Mouse (Mus musculus): Measurements from ENCODE around the gene Mink1.
A peak's percentile ranks its signal among the peaks of the same experiment; 100 is the strongest.

Gene Mink1

GRCm38 (mm10) chr11:70562287-70562994 lies at the start of gene Mink1:
Gene Mink1, plus strand, starts transcription at chr11:70562881.
- TF ChIP-seq GATA4 (IDR thresholded peaks at IDR 0.05; ENCODE audit: insufficient replicate concordance, low read length) = no peak

DNA sequence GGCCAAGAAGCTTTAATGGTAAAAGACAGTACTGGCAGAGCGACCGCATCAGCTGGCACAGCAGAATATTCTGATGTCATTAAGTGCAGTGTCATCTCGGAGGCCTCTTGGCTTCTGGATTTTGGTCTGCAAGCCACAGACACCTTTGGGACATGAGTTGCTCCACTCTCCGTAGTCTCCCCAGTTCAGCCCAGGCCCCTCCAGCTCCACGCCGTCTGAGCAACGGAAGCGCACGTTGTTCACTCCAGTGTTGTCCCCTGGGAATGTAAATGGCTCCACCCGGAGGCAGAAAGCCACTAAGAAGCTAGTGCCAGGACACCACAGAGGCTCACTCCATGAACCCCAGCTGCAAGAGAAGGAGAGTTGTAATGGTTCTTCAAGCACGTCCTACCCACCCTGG lies 49.2 kb upstream of the Mink1 start:
- no peak for TF ChIP-seq GATA4 (IDR thresholded peaks at IDR 0.05; ENCODE audit: insufficient replicate concordance, low read length)

DNA sequence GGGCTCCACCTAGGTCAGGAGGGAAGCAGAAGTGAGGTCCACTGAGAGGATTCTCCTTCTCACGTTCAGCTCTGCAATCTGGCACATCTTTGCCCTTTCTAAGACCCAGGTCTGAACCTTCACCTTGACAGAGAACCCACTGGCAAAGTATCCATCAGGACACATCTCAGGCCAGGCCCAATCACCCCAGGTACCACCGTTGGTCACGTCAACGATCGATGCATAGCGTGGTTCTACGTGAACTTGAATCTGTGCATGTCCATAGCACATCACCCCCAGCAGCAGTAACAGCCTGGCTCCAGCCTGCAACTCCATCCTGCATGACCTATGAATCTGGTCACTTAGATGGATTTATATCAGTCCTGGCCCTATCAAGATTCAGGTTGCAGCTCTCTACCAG lies 48.4 kb upstream of the Mink1 start, which contains the start of gene Vmo1:
TSS of gene Vmo1 (minus strand) at position 329 of the 400 bp plus-strand sequence.
- TF ChIP-seq GATA4 (IDR thresholded peaks at IDR 0.05; ENCODE audit: insufficient replicate concordance, low read length) = no peak

DNA sequence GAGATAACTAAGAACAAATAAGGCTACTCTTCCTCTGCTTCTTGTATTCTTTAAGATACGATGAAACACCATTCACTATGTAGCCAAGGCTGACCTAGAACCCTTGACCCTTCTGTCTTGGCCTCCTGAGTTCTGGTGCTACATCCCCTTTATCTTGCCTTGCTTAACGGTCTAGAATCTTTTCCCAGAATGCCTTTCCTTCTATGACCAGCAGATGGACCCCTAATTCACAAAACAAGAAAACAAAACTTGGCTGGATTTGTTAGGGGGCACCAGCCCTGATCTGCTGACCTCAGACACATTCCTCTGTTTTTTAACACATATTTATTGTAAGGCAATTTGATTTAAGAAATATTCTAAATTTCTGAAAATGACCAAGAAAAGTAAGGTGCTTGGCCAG lies 46.3 kb upstream of the Mink1 start:
- no peak for TF ChIP-seq GATA4 (IDR thresholded peaks at IDR 0.05; ENCODE audit: insufficient replicate concordance, low read length)

DNA sequence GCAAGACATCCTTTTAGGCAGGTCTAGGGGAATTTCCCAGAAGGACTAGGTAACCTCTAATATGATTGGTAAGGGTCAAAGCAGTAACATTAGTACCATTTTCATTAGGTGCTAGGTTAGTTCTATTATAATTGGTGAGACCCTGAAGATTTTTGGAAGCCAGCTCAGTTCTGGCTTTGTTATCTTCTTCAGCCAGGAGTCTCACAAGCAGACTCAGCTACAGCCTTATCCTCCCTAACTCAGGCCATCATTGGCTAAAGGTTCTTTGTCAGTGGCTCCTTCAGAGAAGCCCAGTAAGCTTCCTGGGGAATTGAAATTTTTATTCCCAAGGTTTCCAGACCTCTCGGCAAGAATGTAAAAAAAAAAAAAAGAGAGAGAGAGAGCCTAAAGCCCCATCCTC lies 44.2 kb upstream of the Mink1 start:
- no peak for TF ChIP-seq GATA4 (IDR thresholded peaks at IDR 0.05; ENCODE audit: insufficient replicate concordance, low read length)

GRCm38 (mm10) chr11:70518923-70519322 lies 43.8 kb upstream of the Mink1 start, which contains the start of gene Gltpd2:
Gene Gltpd2, plus strand, starts transcription at chr11:70519196.
- peak; percentile 33; the same call in 1 of the 2 replicates for TF ChIP-seq GATA4 (IDR thresholded peaks at IDR 0.05; ENCODE audit: insufficient replicate concordance, low read length)

GRCm38 (mm10) chr11:70520178-70520769 lies 42.4 kb upstream of the Mink1 start:
- TF ChIP-seq GATA4 (IDR thresholded peaks at IDR 0.05; ENCODE audit: insufficient replicate concordance, low read length) = no peak

- peak; percentile 34; the same call in 1 of the 2 replicates for TF ChIP-seq GATA4 (IDR thresholded peaks at IDR 0.05; ENCODE audit: insufficient replicate concordance, low read length)
Observed at GRCm38 (mm10) chr11:70524782-70525181, 37.9 kb upstream of the Mink1 start.

DNA sequence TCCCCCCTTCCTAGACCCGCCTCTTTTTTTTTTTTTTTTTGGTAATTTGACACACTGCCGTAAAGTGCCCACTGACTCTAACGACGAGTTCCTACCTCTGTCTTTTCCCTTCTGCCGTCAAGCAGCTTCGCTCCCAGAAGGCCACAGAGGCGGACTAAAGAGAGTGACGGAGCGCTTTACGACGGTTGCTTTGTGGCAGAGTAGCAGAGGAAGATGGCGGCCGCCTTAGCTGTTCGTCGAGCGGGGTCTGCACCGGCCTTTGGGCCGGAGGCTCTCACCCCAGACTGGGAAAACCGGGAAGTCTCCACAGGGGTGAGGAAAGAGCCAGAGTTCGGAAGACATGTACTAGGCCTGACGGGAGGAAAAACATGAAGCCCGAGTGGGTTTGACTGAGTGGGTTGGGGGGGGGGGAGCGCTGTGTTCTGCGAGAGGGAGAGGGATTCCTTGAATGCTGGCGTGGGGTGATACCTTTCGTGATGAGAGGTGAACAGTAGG lies 37.5 kb upstream of the Mink1 start, which contains the start of gene Psmb6:
TSS of gene Psmb6 (plus strand) at position 184 of the 495 bp plus-strand sequence.
- no peak for TF ChIP-seq GATA4 (IDR thresholded peaks at IDR 0.05; ENCODE audit: insufficient replicate concordance, low read length)

- TF ChIP-seq GATA4 (IDR thresholded peaks at IDR 0.05; ENCODE audit: insufficient replicate concordance, low read length) = no peak
Observed at GRCm38 (mm10) chr11:70525726-70526125, 37.0 kb upstream of the Mink1 start.

DNA sequence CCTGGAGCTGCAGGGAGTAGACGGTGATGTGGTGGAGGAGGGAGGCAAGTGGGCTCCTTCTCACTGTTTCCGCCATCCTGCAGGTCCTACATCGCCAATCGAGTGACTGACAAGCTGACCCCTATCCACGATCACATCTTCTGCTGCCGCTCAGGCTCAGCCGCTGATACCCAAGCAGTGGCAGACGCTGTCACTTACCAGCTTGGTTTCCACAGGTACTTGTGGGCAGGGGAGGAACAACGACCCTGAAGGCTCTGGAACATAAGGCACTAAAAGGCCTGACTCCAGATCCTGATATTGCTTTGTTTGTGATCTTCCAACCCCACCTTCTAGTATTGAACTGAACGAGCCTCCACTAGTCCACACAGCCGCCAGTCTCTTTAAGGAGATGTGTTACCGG lies 36.5 kb upstream of the Mink1 start:
- TF ChIP-seq GATA4 (IDR thresholded peaks at IDR 0.05; ENCODE audit: insufficient replicate concordance, low read length) = no peak

DNA sequence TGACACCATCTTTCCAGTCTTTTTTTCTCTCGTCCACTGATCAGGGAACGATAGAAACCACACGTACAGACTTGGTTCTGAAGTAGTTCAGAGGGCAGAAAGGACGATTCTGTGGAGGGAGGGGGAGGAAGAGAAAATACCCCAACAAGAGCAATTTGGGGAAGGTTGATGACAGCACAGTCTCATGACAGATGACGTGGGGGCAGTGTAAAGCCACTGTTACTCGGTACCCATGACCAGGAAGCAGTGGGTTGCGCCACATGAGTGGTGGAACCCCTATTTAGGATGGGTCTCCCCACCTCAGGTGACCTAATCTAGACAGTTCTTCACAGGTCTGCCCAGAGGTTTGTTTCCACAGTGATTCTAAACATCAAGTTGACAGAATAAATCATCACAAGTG lies 34.1 kb upstream of the Mink1 start:
- TF ChIP-seq GATA4 (IDR thresholded peaks at IDR 0.05; ENCODE audit: insufficient replicate concordance, low read length) = no peak

DNA sequence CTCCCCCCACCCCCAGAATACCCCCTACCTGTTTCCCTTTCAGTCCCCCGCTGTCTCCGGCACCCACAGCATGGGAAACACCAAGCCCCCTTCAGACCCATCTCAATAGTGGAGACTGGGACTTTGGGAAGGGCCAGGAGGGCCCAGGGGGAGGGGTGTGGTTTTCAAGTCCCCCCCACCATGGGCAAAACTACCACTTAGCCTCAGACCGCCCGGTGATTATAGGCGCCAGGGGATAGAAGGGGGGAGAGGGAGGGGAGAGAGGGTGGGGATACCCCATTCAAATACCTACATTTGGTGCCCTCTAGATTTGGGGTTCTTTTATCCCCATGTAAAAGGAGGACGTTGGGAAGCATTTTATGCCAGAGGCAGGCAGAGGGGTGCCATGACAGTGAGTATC lies 29.8 kb upstream of the Mink1 start, which contains the start of gene Gm40193:
TSS of gene Gm40193 (minus strand) at position 101 of the 400 bp plus-strand sequence.
- no peak for TF ChIP-seq GATA4 (IDR thresholded peaks at IDR 0.05; ENCODE audit: insufficient replicate concordance, low read length)

GRCm38 (mm10) chr11:70539423-70539822 lies 23.3 kb upstream of the Mink1 start:
- TF ChIP-seq GATA4 (IDR thresholded peaks at IDR 0.05; ENCODE audit: insufficient replicate concordance, low read length) = no peak

GRCm38 (mm10) chr11:70539877-70540587 lies 22.6 kb upstream of the Mink1 start, which contains the start of gene Pld2:
Gene Pld2, plus strand, starts transcription at chr11:70540064.
- TF ChIP-seq GATA4 (IDR thresholded peaks at IDR 0.05; ENCODE audit: insufficient replicate concordance, low read length) = no peak

Data from liver, adult (tissue).